ENCODE assay signal across 23 mouse cellular contexts in the genomic region with DNA sequence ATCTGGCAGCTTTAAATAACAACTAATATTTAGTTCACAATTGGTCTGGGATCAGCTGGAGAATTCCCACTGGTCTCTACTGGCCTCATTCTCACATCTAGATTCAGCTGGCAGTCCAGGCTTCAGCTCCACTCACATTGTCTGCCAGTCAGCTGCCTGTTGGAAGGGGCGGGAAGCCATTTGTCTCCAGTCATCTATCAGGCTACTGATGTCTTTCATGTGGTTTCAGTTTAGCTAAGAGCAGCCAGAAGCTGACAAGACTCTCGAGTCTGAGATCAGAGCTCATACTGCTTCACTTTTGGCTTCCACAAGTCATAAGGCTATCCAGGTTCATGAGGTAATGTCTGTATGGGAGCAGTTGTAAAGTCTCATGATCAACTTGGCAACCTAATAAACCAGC.
DNase-seq lines count a peak whose midpoint lies in the region; ATAC-seq and TF ChIP-seq lines count a peak whose summit lies in the region.
"Had no signal": no experiment of that assay in that cellular context is flagged by ENCODE, and none has a peak within 500 bp of the region (broad histone marks: within the 10 kb centered on the region; RNA-seq: fewer than 3 reads in every experiment).

No protein-coding gene starts in this region.

- no peak for DNase-seq in forebrain, postnatal 0 days
- peak; percentile 33 for DNase-seq in heart, adult 8-10 months (ENCODE audit: low spot score)
- peak; percentile 32 for DNase-seq in brain, embryonic 14.5 days (ENCODE audit: low read depth)
- peak; percentile 10 for DNase-seq in heart, postnatal 4 days
- DNase-seq: adrenal gland, postnatal 36 days; cerebellum, adult 11-12 months; cerebellum, postnatal 10 days; kidney, adult 18-20 months; left cerebral cortex, postnatal 4 days; lung, postnatal 4 days; thymus, adult 2 months; thymus, postnatal 4 days had no signal

- H3K4me1 ChIP-seq in forebrain, postnatal 0 days (ENCODE audit: insufficient read depth), result no peaks in the 10 kb centered on the region
- H3K4me1 ChIP-seq in forebrain, embryonic 16.5 days (replicated peaks; ENCODE audit: control insufficient read depth, insufficient read depth, low read length), result no peaks in the 10 kb centered on the region
- no peaks in the 10 kb centered on the region for H3K4me1 ChIP-seq in heart, embryonic 12.5 days (replicated peaks)
- H3K4me1 ChIP-seq: embryonic facial prominence, embryonic 12.5 days; forebrain, embryonic 12.5 days; heart, embryonic 15.5 days; hindbrain, embryonic 13.5 days had no signal

- no peak overlapping the region for H3K4me2 ChIP-seq in forebrain, postnatal 0 days (ENCODE audit: low read depth)
- no peak overlapping the region for H3K4me2 ChIP-seq in forebrain, embryonic 16.5 days (ENCODE audit: low read length)
- H3K4me2 ChIP-seq in heart, embryonic 12.5 days, result no peak overlapping the region
- H3K4me2 ChIP-seq: embryonic facial prominence, embryonic 12.5 days; forebrain, embryonic 12.5 days; heart, embryonic 15.5 days; hindbrain, embryonic 13.5 days had no signal

- TF ChIP-seq POLR2A in brain, embryonic 14.5 days (IDR thresholded peaks at IDR 0.05; ENCODE audit: borderline replicate concordance, extremely low read depth, insufficient read depth, insufficient read length, poor library complexity, severe bottlenecking), result no peak

- H3K36me3 ChIP-seq in forebrain, postnatal 0 days (ENCODE audit: insufficient read depth), result no peaks in the 10 kb centered on the region
- H3K36me3 ChIP-seq in forebrain, embryonic 16.5 days (ENCODE audit: control insufficient read depth, insufficient read depth), result no peaks in the 10 kb centered on the region
- H3K36me3 ChIP-seq in heart, embryonic 12.5 days, result no peaks in the 10 kb centered on the region
- H3K36me3 ChIP-seq: embryonic facial prominence, embryonic 12.5 days; forebrain, embryonic 12.5 days; heart, embryonic 15.5 days; hindbrain, embryonic 13.5 days had no signal

- no peaks in the 10 kb centered on the region for H3K9me3 ChIP-seq in forebrain, postnatal 0 days (ENCODE audit: low read length)
- H3K9me3 ChIP-seq in forebrain, embryonic 16.5 days (ENCODE audit: control insufficient read depth, low read length), result no peaks in the 10 kb centered on the region
- no peaks in the 10 kb centered on the region for H3K9me3 ChIP-seq in heart, embryonic 12.5 days (replicated peaks)
- H3K9me3 ChIP-seq: embryonic facial prominence, embryonic 12.5 days; forebrain, embryonic 12.5 days; heart, embryonic 15.5 days; hindbrain, embryonic 13.5 days had no signal

- no peak for TF ChIP-seq CTCF in forebrain, postnatal 0 days (IDR thresholded peaks at IDR 0.05; ENCODE audit: low read depth)
- no peak for TF ChIP-seq CTCF in brain, embryonic 14.5 days (IDR thresholded peaks at IDR 0.05; ENCODE audit: borderline replicate concordance, extremely low read depth, insufficient read depth, insufficient read length)

- H3K9ac ChIP-seq in forebrain, postnatal 0 days, result no peak overlapping the region
- H3K9ac ChIP-seq in forebrain, embryonic 16.5 days (replicated peaks; ENCODE audit: low read depth, low read length), result no peak overlapping the region
- H3K9ac ChIP-seq in heart, embryonic 12.5 days, result no peak overlapping the region
- H3K9ac ChIP-seq: embryonic facial prominence, embryonic 12.5 days; forebrain, embryonic 12.5 days; heart, embryonic 15.5 days; hindbrain, embryonic 13.5 days had no signal

- H3K4me3 ChIP-seq in forebrain, postnatal 0 days (ENCODE audit: low read depth, low read length), result no peak overlapping the region
- no peak overlapping the region for H3K4me3 ChIP-seq in forebrain, embryonic 16.5 days (replicated peaks; ENCODE audit: low read length)
- no peak overlapping the region for H3K4me3 ChIP-seq in heart, embryonic 12.5 days
- H3K4me3 ChIP-seq: embryonic facial prominence, embryonic 12.5 days; forebrain, embryonic 12.5 days; heart, embryonic 15.5 days; hindbrain, embryonic 13.5 days; left cerebral cortex, adult 2 months had no signal

- peak; percentile 25; the same call in 1 of the 2 replicates for ATAC-seq in forebrain, postnatal 0 days
- no peak for ATAC-seq in forebrain, embryonic 16.5 days
- ATAC-seq in heart, embryonic 12.5 days (ENCODE audit: insufficient number of reproducible peaks, low FRiP score), result no peak
- no peak for ATAC-seq in megakaryocyte-erythroid progenitor cell, adult 5-6 weeks (replicated peaks; ENCODE audit: low FRiP score, low TSS enrichment, poor library complexity, severe bottlenecking)
- ATAC-seq: inflammation-experienced regulatory T-cells, adult 6 months; midbrain, embryonic 16.5 days had no signal

- no peak overlapping the region for H3K27ac ChIP-seq in forebrain, postnatal 0 days (ENCODE audit: low read depth, low read length)
- H3K27ac ChIP-seq in forebrain, embryonic 16.5 days (ENCODE audit: low read length), result no peak overlapping the region
- no peak overlapping the region for H3K27ac ChIP-seq in heart, embryonic 12.5 days (ENCODE audit: poor library complexity, severe bottlenecking)
- H3K27ac ChIP-seq: embryonic facial prominence, embryonic 12.5 days; forebrain, embryonic 12.5 days; heart, embryonic 15.5 days; hindbrain, embryonic 13.5 days; left cerebral cortex, adult 2 months; stomach, postnatal 0 days had no signal

- WGBS in forebrain, postnatal 0 days, result 47% methylated on average over 2 of the region's 2 CpGs
- 53% methylated on average over 2 of the region's 2 CpGs for WGBS in forebrain, embryonic 16.5 days
- 29% methylated on average over 2 of the region's 2 CpGs for WGBS in heart, embryonic 12.5 days

- no peaks in the 10 kb centered on the region for H3K27me3 ChIP-seq in forebrain, postnatal 0 days (ENCODE audit: insufficient read depth, low read length)
- no peaks in the 10 kb centered on the region for H3K27me3 ChIP-seq in forebrain, embryonic 16.5 days (replicated peaks; ENCODE audit: control insufficient read depth, insufficient read depth, low read length)
- H3K27me3 ChIP-seq in heart, embryonic 12.5 days (replicated peaks), result no peaks in the 10 kb centered on the region
- H3K27me3 ChIP-seq: embryonic facial prominence, embryonic 12.5 days; forebrain, embryonic 12.5 days; heart, embryonic 15.5 days; hindbrain, embryonic 13.5 days had no signal
